Mouse (Mus musculus) midbrain, embryonic 15.5 days (tissue): ENCODE measurements at regions not wholly inside any gene's neighbourhood (a gene's known extent, or its start where the extent isn't known, plus 50 kb on each side); places are given as distances from the start of the nearest gene placed in this dataset.

ENCODE experiments used
- ATAC-seq: fragments of 200-750 bp; cut with Nextera tagmentation; replicated peaks from 2 replicates; pipeline ENCODE4 v1.8.0; 2017; ENCODE audit warnings: moderate TSS enrichment
- H3K27ac ChIP-seq: fragments of 300-500 bp; sonication (generic); 2 replicates; pipeline ENCODE4 v1.5.1; 2015; ENCODE audit warnings: mild to moderate bottlenecking, inconsistent platforms
- H3K27me3 ChIP-seq: fragments of 300-500 bp; sonication (generic); replicated peaks from 2 replicates; pipeline ENCODE4 v1.6.1; 2015; ENCODE audit warnings: inconsistent platforms
- H3K36me3 ChIP-seq: fragments of 300-500 bp; sonication (generic); replicated peaks from 2 replicates; pipeline ENCODE4 v1.6.1; 2015; ENCODE audit warnings: inconsistent platforms
- H3K4me1 ChIP-seq: fragments of 300-500 bp; sonication (generic); 2 replicates; pipeline ENCODE4 v1.6.1; 2015; ENCODE audit warnings: inconsistent platforms
- H3K4me2 ChIP-seq: fragments of 300-500 bp; sonication (generic); 2 replicates; pipeline ENCODE4 v1.6.1; 2015; ENCODE audit warnings: inconsistent platforms, mild to moderate bottlenecking, moderate library complexity
- H3K4me3 ChIP-seq: fragments of 300-500 bp; sonication (generic); 2 replicates; pipeline ENCODE4 v1.5.1; 2015; ENCODE audit warnings: mild to moderate bottlenecking, inconsistent platforms
- H3K9ac ChIP-seq: fragments of 300-500 bp; sonication (generic); 2 replicates; pipeline ENCODE4 v1.6.1; 2015; ENCODE audit warnings: mild to moderate bottlenecking, inconsistent platforms
- H3K9me3 ChIP-seq: fragments of 300-500 bp; sonication (generic); 2 replicates; pipeline ENCODE4 v1.6.1; 2016; ENCODE audit warnings: inconsistent platforms
- WGBS: fragments of 180-500 bp; shearing (Covaris S2); methylation state at CpG from one replicate; pipeline ENCODE4 v1.1.7; 2015; ENCODE audit warnings: mixed read lengths; 5-methylcytosine and 5-hydroxymethylcytosine counted together

DNA sequence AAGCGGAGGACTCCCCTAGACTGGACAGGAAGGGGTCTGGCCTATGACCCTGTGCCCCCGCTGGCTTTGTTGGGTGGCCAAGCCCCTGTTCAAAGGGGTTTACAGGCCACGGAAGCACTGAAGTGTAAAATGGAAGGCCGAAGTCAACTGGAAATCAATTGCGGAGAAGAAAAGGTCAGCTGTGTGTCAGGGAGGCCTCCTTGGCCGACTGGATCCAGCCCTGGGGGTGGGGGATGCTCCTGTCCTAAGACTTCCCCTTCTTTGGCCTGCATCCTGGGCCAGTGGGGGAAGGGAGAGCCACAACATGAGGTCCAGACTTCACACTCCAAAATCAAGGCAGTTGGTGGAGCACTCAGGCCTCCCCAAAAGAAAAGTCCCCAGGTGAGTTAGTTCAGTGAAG lies 66.4 kb upstream of the Ret start:
- no peak for ATAC-seq
- H3K27ac ChIP-seq, result no peak overlapping the region
- no peaks in the 10 kb centered on the region for H3K9me3 ChIP-seq
- 13% methylated on average over 6 of the region's 6 CpGs for WGBS
- no peaks in the 10 kb centered on the region for H3K36me3 ChIP-seq
- H3K27me3 ChIP-seq, result no peaks in the 10 kb centered on the region
- no peak overlapping the region for H3K9ac ChIP-seq
- H3K4me3 ChIP-seq, result no peak overlapping the region
- H3K4me2 ChIP-seq, result no peak overlapping the region
- no peaks in the 10 kb centered on the region for H3K4me1 ChIP-seq

DNA sequence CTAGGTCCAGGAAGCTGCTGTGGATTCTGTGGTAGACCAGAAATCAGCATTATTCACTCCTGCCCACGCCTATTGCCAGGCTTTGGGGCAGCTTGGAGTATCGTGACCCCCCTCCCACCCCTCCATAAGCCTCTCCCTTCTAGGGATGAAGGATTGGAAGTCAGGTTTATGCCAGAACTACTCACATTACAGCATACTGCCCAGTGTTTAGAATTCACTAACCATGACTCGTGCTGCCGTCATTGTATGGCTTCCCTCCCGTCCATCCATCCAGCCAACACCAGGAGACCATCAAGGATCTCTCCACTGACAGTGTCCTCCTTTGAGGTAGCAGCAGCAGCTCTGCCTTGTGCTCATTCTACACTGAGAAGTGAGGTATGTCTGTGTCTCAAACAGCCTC lies 62.4 kb upstream of the Ret start:
- no peaks in the 10 kb centered on the region for H3K36me3 ChIP-seq
- ATAC-seq, result no peak
- WGBS, result 81% methylated on average over 5 of the region's 5 CpGs
- no peaks in the 10 kb centered on the region for H3K9me3 ChIP-seq
- no peak overlapping the region for H3K9ac ChIP-seq
- no peak overlapping the region for H3K4me2 ChIP-seq
- H3K4me3 ChIP-seq, result no peak overlapping the region
- H3K4me1 ChIP-seq, result no peaks in the 10 kb centered on the region
- H3K27me3 ChIP-seq, result no peaks in the 10 kb centered on the region
- H3K27ac ChIP-seq, result no peak overlapping the region

DNA sequence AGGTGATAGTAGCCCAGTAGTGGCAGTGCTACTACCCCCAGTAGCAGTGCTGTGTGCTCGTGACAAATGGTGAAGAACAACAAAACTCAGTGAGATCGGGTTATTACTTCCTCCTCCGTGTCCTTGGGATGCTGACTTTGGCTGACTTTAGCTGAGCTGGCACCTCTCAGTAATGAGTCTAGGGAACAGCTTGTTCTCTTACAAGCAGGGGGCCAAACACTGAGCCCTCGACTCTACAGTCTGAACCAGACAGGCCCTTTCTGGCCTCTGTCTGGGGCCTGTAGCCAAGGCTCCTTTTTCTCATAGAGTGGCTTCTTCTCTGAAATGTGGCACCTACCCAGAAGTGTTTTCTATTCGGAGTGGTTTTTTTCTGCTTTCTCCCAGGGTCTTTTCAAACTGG lies 57.4 kb upstream of the Ret start:
- no peaks in the 10 kb centered on the region for H3K36me3 ChIP-seq
- no peaks in the 10 kb centered on the region for H3K4me1 ChIP-seq
- no peak overlapping the region for H3K27ac ChIP-seq
- no peak overlapping the region for H3K4me3 ChIP-seq
- ATAC-seq, result no peak
- 88% methylated on average over 5 of the region's 5 CpGs for WGBS
- H3K27me3 ChIP-seq, result no peaks in the 10 kb centered on the region
- H3K9me3 ChIP-seq, result no peaks in the 10 kb centered on the region
- no peak overlapping the region for H3K4me2 ChIP-seq
- no peak overlapping the region for H3K9ac ChIP-seq

DNA sequence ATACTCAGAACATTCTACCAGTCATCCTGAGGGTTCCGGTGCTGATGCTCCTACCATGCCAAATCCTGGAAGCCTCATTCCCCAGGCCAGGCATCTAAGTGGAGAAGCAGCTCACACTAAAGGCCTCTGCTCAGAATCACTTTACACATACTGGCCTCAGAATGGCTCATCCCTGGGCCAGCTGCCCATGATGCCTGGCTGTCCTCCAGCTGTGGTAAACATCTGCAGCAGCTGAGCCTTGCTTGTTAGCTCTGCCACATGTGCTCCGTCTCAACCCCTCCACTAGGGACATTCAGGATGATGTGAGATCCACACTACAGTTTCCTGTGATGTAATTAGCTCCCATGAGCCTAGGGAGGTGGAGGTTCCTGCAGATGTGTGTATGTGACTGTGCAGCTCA lies 55.2 kb upstream of the Ret start:
- Histone ChIP-seq H3K4me3 (no peak overlapping the region), H3K36me3 (no peaks in the 10 kb centered on the region), H3K9me3 (no peaks in the 10 kb centered on the region), H3K27me3 (no peaks in the 10 kb centered on the region), H3K27ac (no peak overlapping the region), H3K4me2 (no peak overlapping the region), H3K4me1 (no peaks in the 10 kb centered on the region), H3K9ac (no peak overlapping the region)
- WGBS, result 84% methylated on average over 2 of the region's 2 CpGs
- ATAC-seq, result no peak

DNA sequence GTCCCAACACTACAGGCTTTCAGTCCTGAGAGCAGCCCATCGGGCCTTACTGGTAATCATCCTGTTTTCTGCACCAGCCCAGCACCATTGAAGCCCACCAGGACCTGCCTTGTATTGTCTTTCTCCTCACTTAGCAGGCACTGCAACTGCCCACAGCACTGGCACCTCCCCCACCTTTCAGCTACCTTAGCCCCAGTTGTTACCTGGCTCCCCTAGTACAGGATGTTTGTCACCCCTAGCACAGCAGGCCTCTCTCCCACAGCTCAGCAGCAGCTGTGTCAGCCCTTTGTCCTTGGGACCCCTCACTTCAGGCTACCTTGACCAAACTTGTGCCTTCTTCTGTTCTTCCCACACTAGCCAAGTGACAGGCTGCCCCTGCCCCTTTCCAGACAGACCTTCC lies 53.6 kb upstream of the Ret start:
- Histone ChIP-seq H3K27me3 (no peaks in the 10 kb centered on the region), H3K9me3 (no peaks in the 10 kb centered on the region), H3K9ac (no peak overlapping the region), H3K4me2 (no peak overlapping the region), H3K27ac (no peak overlapping the region), H3K36me3 (no peaks in the 10 kb centered on the region), H3K4me1 (no peaks in the 10 kb centered on the region), H3K4me3 (no peak overlapping the region)
- ATAC-seq, result no peak
- WGBS, result 82% methylated on average over 1 of the region's 1 CpGs

DNA sequence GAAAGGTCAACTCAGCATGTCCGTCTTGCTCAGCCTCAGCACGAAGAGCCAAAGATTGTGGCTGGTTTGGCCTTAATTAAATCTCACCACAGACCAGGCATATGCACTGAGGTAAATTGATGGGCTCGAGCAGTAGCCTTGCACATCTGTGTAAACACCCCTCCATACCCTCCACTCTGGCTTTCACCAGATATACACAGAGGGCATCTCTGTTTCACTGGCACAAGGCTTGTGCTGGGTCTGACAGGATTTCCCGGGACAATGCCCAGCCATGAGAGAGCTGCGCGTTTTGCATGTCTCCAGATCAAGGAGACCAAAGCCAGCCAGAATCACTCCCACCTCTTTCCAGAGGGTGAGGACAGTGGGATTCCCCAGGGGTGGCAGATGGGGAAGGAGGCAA lies 52.5 kb upstream of the Ret start:
- Histone ChIP-seq H3K4me3 (no peak overlapping the region), H3K36me3 (no peaks in the 10 kb centered on the region), H3K4me1 (no peaks in the 10 kb centered on the region), H3K27ac (no peak overlapping the region), H3K27me3 (no peaks in the 10 kb centered on the region), H3K9ac (no peak overlapping the region), H3K4me2 (no peak overlapping the region), H3K9me3 (no peaks in the 10 kb centered on the region)
- WGBS, result 85% methylated on average over 6 of the region's 6 CpGs
- no peak for ATAC-seq
